Mouse (Mus musculus): Measurements from ENCODE around the gene Fam196b. TPM values are rescaled to one million over a fixed set of nuclear protein-coding genes. Genes with fewer than 3 reads are reported as not detected.

Fam196b gene
- polyA plus RNA-seq (2012; rRNA removed; ENCODE audit: low replicate concordance) = 0.08 TPM in 1 of 2 replicates, not detected in the other

GRCm38 (mm10) chr11:34314534-34315379 lies at the start of gene Fam196b:
Gene Fam196b, plus strand, starts transcription at chr11:34314822.

Other genes starting within 250 kb of the Fam196b start
- 0.33 TPM in 1 of 2 replicates, not detected in the other for gene 4930469K13Rik, start 216.3 kb upstream of the Fam196b start, polyA plus RNA-seq (2012; rRNA removed; ENCODE audit: low replicate concordance)
- 0.06 TPM in 1 of 2 replicates, not detected in the other for gene Foxi1, start 106.7 kb upstream of the Fam196b start, polyA plus RNA-seq (2012; rRNA removed; ENCODE audit: low replicate concordance)

All from subcutaneous adipose tissue, adult 2 months (tissue).